Mouse (Mus musculus): ENCODE measurements around the gene Dpt. TPM values are rescaled to one million over a fixed set of nuclear protein-coding genes. Genes with fewer than 3 reads are reported as not detected.

Dpt gene
- polyA plus RNA-seq (2012; rRNA removed): 45.5 and 61.9 TPM in 2 replicates

GRCm38 (mm10) chr1:164796471-164796870 lies at the start of gene Dpt:
TSS of gene Dpt (plus strand) at chr1:164796644.

Other genes starting within 250 kb of the Dpt start
- gene Xcl1, start 138.9 kb downstream of the Dpt start, polyA plus RNA-seq (2012; rRNA removed): 0.41 TPM in 1 of 2 replicates, not detected in the other